Mouse (Mus musculus): Measurements from ENCODE around the gene Ttf1.
"Not testable (repeated sequence)": the region's sequence is repeated elsewhere in the genome, so short reads cannot be mapped to it uniquely, and the experiment has no call there.

DNA sequence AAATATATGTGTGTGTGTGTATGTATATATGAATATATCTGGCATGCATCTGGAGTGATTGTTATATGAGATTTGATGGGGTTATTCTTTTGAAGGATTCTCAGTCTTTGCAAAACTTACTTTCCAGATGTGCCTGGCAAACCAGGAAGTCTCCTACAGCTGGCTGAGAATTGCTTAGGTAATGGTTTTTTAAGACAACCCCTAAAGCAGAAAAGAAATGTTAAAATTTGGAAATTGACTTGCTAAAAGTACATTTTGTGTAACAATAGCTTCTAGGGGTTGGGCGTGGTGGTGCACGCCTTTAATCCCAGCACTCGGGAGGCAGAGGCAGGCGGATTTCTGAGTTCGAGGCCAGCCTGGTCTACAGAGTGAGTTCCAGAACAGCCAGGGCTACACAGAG is 37.9 kb downstream of the Ttf1 start:
- not testable (repeated sequence) for TF ChIP-seq EP300, CTCF (IDR thresholded peaks at IDR 0.05; ENCODE audit: low read depth)
